Mouse (Mus musculus) adrenal gland, adult 18-20 months (tissue): ENCODE results near the gene Polr2h. TPM values are rescaled to one million over a fixed set of nuclear protein-coding genes. Genes with fewer than 3 reads are reported as not detected.

Experiments
- DNase-seq, 2 experiments: peaks; one replicate each; pipeline ENCODE4 v3.0.0; 2021 to 2022; ENCODE audit warnings: low spot score in 2 of 2
- total RNA-seq, 2 experiments: library from RNA; stranded (reverse); gene quantifications; 1 replicate in 1 of 2; 2 replicates in 1 of 2; pipeline ENCODE4 v1.2.3; 2021

The Polr2h gene
- total RNA-seq, 2 experiments from 2014 or later, result 28.0 to 37.1 TPM

GRCm38 (mm10) chr16:20717978-20718670 is 659 bp downstream of the Polr2h start:
- no peak for DNase-seq

GRCm38 (mm10) chr16:20721808-20722207 is 4.3 kb downstream of the Polr2h start:
- no peak for DNase-seq

- DNase-seq, result no peak
These were observed 5.3 kb downstream of the Polr2h start for GRCm38 (mm10) chr16:20722736-20723135.

GRCm38 (mm10) chr16:20723247-20723646 is 5.8 kb downstream of the Polr2h start:
- DNase-seq, result no peak

- peak in 1 of 2 experiments; percentile 55 for DNase-seq
These were observed 6.9 kb downstream of the Polr2h start for GRCm38 (mm10) chr16:20724338-20724748.

- DNase-seq, result no peak
These were observed 7.9 kb downstream of the Polr2h start for GRCm38 (mm10) chr16:20725321-20725720.

- DNase-seq, result no peak
These were observed 8.3 kb downstream of the Polr2h start for GRCm38 (mm10) chr16:20725750-20726149.

GRCm38 (mm10) chr16:20726384-20726783 is 8.9 kb downstream of the Polr2h start:
- no peak for DNase-seq

- no peak for DNase-seq
These were observed 12.8 kb downstream of the Polr2h start for GRCm38 (mm10) chr16:20730293-20730711.

GRCm38 (mm10) chr16:20731688-20732087 is 14.2 kb downstream of the Polr2h start:
- DNase-seq, result no peak

GRCm38 (mm10) chr16:20732251-20732924 is 14.9 kb downstream of the Polr2h start:
- no peak for DNase-seq

GRCm38 (mm10) chr16:20732925-20733730 is 15.7 kb downstream of the Polr2h start, which contains the start of gene Chrd:
Chrd (plus strand) TSS chr16:20733127.
- DNase-seq, result peak; percentile 57 to 69

GRCm38 (mm10) chr16:20733731-20734730 is 16.6 kb downstream of the Polr2h start, which contains the start of gene Thpo:
Thpo (minus strand) TSS chr16:20734511.
- DNase-seq, result no peak

- DNase-seq, result no peak
These were observed 18.2 kb downstream of the Polr2h start for GRCm38 (mm10) chr16:20735651-20736050.

GRCm38 (mm10) chr16:20736168-20736567 is 18.7 kb downstream of the Polr2h start:
- no peak for DNase-seq

GRCm38 (mm10) chr16:20736823-20737222 is 19.4 kb downstream of the Polr2h start:
- DNase-seq, result no peak

GRCm38 (mm10) chr16:20739845-20740244 is 22.4 kb downstream of the Polr2h start:
- DNase-seq, result no peak

GRCm38 (mm10) chr16:20746641-20747040 is 29.2 kb downstream of the Polr2h start:
- peak in 1 of 2 experiments; percentile 47 for DNase-seq

- no peak for DNase-seq
These were observed 33.1 kb downstream of the Polr2h start for GRCm38 (mm10) chr16:20750518-20750917.

- peak in 1 of 2 experiments; percentile 44 for DNase-seq
These were observed 38.6 kb downstream of the Polr2h start for GRCm38 (mm10) chr16:20756052-20756451.
